Mouse (Mus musculus): Measurements from ENCODE around the gene Zdhhc11. TPM values are rescaled to one million over a fixed set of nuclear protein-coding genes. Genes with fewer than 3 reads are reported as not detected.
A peak's percentile ranks its signal among the peaks of the same experiment; 100 is the strongest.

Gene Zdhhc11
- polyA plus RNA-seq, 1 experiment, result not detected

DNA sequence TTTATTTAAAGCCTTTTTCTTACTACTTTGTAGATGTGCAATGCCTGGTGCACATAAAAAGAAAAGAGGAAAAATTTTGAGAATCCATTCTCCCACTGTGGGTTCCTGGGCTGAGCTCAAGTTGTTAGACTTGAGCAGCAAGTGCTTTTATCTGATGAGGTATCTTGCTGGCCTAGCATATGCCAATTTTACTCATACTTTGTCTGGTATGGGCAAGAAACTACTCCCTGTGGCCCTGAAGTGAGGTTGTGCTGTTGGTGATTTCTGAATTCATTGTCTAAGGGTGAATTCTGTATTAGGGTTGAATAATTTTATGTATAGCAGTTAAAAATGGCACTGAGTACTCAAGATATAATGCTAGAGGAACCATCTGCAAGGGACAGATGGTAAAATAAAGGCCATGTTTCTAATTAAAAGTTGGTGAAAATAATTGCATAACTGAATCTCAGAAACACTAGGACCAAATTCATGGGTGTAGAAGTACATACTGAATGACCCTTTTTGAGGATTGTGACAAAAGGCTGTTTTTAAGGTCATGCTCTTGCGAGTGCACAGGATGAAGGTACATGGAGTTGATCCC is 10.0 kb upstream of the Zdhhc11 start:
- TF ChIP-seq CTCF (IDR thresholded peaks at IDR 0.05; ENCODE audit: borderline replicate concordance, insufficient read depth, low read depth, low read length), result no peak
- no peak for TF ChIP-seq POLR2A (IDR thresholded peaks at IDR 0.05; ENCODE audit: borderline replicate concordance, insufficient read depth, low read length)
- Histone ChIP-seq H3K4me3 (replicated peaks; ENCODE audit: insufficient read depth, low read depth, low read length) (no peak overlapping the region), H3K4me1 (ENCODE audit: control insufficient read depth, insufficient read depth, low read length) (no peaks in the 10 kb centered on the region), H3K27ac (ENCODE audit: insufficient read depth, low read length) (no peak overlapping the region), H3K27me3 (ENCODE audit: control insufficient read depth, insufficient read depth, low read length) (no peaks in the 10 kb centered on the region)
- peak in 1 of 2 experiments; percentile 51 for DNase-seq
- WGBS, result 94% methylated on average over 1 of the region's 1 CpGs

DNA sequence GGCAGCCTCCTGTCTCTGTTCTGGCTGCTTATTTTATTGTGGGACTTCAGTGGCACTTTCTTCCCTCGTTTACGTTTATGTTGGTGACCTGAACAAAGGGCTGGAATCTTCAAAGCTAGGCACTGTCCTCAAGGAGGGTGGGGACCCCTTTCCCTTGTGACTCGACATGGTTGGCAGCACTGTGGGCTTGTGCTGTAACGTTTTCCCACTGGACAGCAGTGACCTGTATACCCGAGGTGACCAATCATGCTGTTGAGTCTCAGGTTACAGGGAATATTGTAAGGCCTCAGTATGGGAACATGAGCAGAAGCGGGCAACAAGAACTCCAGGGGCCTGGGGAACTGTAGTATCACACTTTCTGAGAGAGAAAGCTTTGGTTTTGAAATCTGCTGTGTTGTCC is 9.0 kb upstream of the Zdhhc11 start:
- no peak for DNase-seq
- Histone ChIP-seq H3K27me3 (ENCODE audit: control insufficient read depth, insufficient read depth, low read length) (no peaks in the 10 kb centered on the region), H3K4me3 (replicated peaks; ENCODE audit: insufficient read depth, low read depth, low read length) (no peak overlapping the region), H3K4me1 (ENCODE audit: control insufficient read depth, insufficient read depth, low read length) (no peaks in the 10 kb centered on the region), H3K27ac (ENCODE audit: insufficient read depth, low read length) (no peak overlapping the region)
- WGBS, result 74% methylated on average over 6 of the region's 6 CpGs
- TF ChIP-seq POLR2A (IDR thresholded peaks at IDR 0.05; ENCODE audit: borderline replicate concordance, insufficient read depth, low read length) (no peak), CTCF (IDR thresholded peaks at IDR 0.05; ENCODE audit: borderline replicate concordance, insufficient read depth, low read depth, low read length) (no peak)

DNA sequence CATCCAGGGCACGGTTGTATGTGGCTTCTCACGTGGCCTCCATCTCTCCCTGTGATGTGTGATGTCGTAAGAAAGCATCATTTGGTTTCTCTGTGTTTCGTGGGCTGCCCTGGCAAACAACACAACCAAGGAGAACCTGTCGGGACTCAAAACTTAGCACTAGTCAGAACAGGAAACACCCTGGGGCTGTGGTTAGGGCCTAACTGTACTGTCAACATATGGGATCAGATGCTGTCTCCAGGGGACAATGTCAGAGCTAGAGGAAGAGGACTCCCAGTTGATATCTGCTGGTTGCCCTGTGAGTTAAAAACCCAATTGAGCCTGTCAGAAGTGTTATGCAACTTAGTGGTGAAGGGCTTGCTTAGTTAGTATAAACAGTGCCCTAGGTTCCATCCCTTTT is 8.1 kb upstream of the Zdhhc11 start:
- DNase-seq, result no peak
- no peaks in the 10 kb centered on the region for H3K4me1 ChIP-seq (ENCODE audit: control insufficient read depth, insufficient read depth, low read length)
- no peak overlapping the region for H3K4me3 ChIP-seq (replicated peaks; ENCODE audit: insufficient read depth, low read depth, low read length)
- no peak for TF ChIP-seq CTCF (IDR thresholded peaks at IDR 0.05; ENCODE audit: borderline replicate concordance, insufficient read depth, low read depth, low read length)
- no peak for TF ChIP-seq POLR2A (IDR thresholded peaks at IDR 0.05; ENCODE audit: borderline replicate concordance, insufficient read depth, low read length)
- no peaks in the 10 kb centered on the region for H3K27me3 ChIP-seq (ENCODE audit: control insufficient read depth, insufficient read depth, low read length)
- no peak overlapping the region for H3K27ac ChIP-seq (ENCODE audit: insufficient read depth, low read length)
- WGBS, result 90% methylated on average over 5 of the region's 5 CpGs

DNA sequence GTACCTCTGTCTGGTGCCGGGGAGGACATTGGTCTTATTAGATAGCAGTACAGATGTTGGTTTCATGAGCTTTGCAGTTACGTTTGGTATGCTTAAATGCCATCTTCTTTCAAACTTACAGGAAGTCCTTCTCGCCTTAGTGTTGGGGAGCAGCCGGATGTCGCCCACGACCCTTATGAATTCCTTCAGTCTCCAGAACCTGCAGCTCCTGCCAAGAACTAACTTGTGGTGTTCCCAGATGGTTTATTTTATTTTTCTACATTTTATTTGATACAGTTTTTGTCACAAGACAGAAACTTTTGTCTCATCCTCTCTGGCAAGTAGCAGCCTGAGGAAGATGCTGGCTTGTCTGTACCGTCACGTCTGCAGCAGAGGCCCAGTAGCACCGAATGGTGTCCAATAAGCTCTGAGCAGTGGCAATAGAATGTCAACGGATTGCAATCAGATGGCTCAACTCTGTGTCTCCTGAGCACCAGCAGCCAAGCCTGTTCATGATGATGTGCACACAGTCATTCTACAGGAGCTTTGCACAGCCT is 3.5 kb upstream of the Zdhhc11 start:
- no peak for DNase-seq
- Histone ChIP-seq H3K27ac (ENCODE audit: insufficient read depth, low read length) (no peak overlapping the region), H3K4me3 (replicated peaks; ENCODE audit: insufficient read depth, low read depth, low read length) (no peak overlapping the region), H3K4me1 (ENCODE audit: control insufficient read depth, insufficient read depth, low read length) (no peaks in the 10 kb centered on the region), H3K27me3 (ENCODE audit: control insufficient read depth, insufficient read depth, low read length) (no peaks in the 10 kb centered on the region)
- 91% methylated on average over 10 of the region's 10 CpGs for WGBS
- no peak for TF ChIP-seq POLR2A (IDR thresholded peaks at IDR 0.05; ENCODE audit: borderline replicate concordance, insufficient read depth, low read length)
- TF ChIP-seq CTCF (IDR thresholded peaks at IDR 0.05; ENCODE audit: borderline replicate concordance, insufficient read depth, low read depth, low read length), result no peak

DNA sequence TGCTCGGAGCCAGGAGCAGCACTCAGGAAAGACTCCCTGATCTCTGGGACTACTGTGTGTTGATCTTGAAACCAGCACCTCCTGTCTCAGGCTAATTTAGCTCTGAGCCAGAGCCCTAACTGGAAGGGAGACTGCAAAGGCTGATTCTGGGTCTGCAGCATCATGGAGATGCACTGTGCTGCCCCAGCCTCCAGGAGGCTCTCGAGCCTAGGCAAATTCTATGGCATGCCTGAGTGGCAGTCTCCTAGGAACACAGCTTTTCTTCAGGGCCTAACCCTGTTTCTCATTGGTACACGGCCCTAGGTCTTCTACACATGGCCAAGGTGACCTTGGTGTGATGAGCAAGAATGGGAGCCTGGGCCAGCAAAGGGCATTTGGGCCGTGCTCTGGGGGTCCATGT is 2.5 kb upstream of the Zdhhc11 start:
- no peak for DNase-seq
- no peaks in the 10 kb centered on the region for H3K27me3 ChIP-seq (ENCODE audit: control insufficient read depth, insufficient read depth, low read length)
- no peak overlapping the region for H3K27ac ChIP-seq (ENCODE audit: insufficient read depth, low read length)
- no peaks in the 10 kb centered on the region for H3K4me1 ChIP-seq (ENCODE audit: control insufficient read depth, insufficient read depth, low read length)
- 61% methylated on average over 4 of the region's 4 CpGs for WGBS
- no peak overlapping the region for H3K4me3 ChIP-seq (replicated peaks; ENCODE audit: insufficient read depth, low read depth, low read length)
- no peak for TF ChIP-seq POLR2A (IDR thresholded peaks at IDR 0.05; ENCODE audit: borderline replicate concordance, insufficient read depth, low read length)
- 0 out of 2 replicates have a peak, but pooled peaks have one; percentile 27 for TF ChIP-seq CTCF (IDR thresholded peaks at IDR 0.05; ENCODE audit: borderline replicate concordance, insufficient read depth, low read depth, low read length)

DNA sequence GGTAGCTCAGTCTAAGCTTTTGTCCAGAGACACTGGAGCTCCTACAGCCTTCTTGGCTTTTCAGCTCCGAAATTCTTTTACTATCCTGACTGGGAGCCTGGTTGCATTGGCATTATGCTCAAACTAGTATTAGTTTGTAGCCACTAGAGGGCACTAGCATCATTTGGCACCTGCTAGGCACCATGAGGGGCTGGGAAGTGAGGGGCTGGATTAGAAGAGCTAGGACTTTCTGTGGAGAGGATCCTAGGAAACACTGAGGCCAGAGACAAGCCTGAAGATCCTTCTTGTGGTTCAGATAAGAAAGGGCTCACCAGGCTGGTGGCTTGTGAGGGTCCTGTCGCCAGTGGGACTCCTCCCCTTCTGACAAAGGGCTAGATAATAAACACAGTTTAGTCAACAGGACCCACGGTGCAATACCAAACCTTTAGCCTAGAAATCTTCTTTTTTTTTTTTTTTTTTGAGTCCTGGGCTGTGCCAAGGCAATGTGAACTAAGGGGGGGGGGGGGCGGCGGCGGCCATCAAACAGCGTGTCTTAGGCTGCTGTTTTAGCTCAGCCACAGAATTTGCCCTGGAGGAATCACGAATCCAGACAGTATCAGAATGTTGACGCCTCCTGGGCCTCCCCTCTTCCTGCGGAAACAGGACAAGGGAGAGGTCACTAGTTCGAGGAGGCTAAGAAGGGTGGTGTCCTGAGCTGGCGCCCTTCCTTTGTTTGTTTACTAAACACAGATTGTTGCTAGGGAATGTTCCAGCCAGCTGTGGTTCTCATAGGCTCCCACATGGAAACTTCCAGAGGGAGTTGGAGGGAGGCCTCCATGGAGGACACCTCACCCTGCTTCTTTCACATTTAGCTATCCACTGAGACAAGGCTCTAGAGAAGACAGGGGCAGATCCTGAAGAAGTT is 7.1 kb downstream of the Zdhhc11 start:
- Histone ChIP-seq H3K4me3 (replicated peaks; ENCODE audit: insufficient read depth, low read depth, low read length) (no peak overlapping the region), H3K27ac (ENCODE audit: insufficient read depth, low read length) (no peak overlapping the region), H3K4me1 (ENCODE audit: control insufficient read depth, insufficient read depth, low read length) (no peaks in the 10 kb centered on the region), H3K27me3 (ENCODE audit: control insufficient read depth, insufficient read depth, low read length) (no peaks in the 10 kb centered on the region)
- DNase-seq, result peak; percentile 53 to 60
- WGBS, result 39% methylated on average over 12 of the region's 12 CpGs
- TF ChIP-seq CTCF (IDR thresholded peaks at IDR 0.05; ENCODE audit: borderline replicate concordance, insufficient read depth, low read depth, low read length) (peak; percentile 82; the same call in 1 of the 2 replicates), POLR2A (IDR thresholded peaks at IDR 0.05; ENCODE audit: borderline replicate concordance, insufficient read depth, low read length) (no peak)

DNA sequence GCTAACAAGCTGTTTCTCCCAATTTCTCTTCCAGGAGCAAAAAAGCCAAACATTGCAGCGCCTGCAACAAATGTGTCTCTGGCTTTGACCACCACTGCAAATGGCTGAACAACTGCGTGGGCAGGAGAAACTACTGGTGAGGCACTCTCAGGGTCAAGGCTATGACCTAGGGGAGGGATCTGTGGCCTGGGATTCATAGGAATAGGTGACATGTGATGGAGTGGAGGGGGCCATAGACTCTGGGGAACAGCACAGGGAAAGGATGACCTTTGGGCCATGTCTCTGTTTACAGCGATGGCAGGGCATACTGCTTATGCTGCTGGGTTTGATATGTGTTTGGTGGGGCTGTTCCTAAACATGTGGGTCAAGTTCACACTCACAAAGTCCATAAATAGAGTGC is 10.9 kb downstream of the Zdhhc11 start:
- no peak overlapping the region for H3K27ac ChIP-seq (ENCODE audit: insufficient read depth, low read length)
- 93% methylated on average over 3 of the region's 3 CpGs for WGBS
- H3K4me1 ChIP-seq (ENCODE audit: control insufficient read depth, insufficient read depth, low read length), result no peaks in the 10 kb centered on the region
- H3K4me3 ChIP-seq (replicated peaks; ENCODE audit: insufficient read depth, low read depth, low read length), result no peak overlapping the region
- DNase-seq, result no peak
- no peaks in the 10 kb centered on the region for H3K27me3 ChIP-seq (ENCODE audit: control insufficient read depth, insufficient read depth, low read length)
- TF ChIP-seq CTCF (IDR thresholded peaks at IDR 0.05; ENCODE audit: borderline replicate concordance, insufficient read depth, low read depth, low read length) (no peak), POLR2A (IDR thresholded peaks at IDR 0.05; ENCODE audit: borderline replicate concordance, insufficient read depth, low read length) (no peak)

All from cerebellum, adult 2 months (tissue).